Mouse (Mus musculus) ovary, adult 18-20 months (tissue): Measurements from ENCODE around the gene Phactr4.

Experiments used
- DNase-seq: peaks from one replicate; pipeline ENCODE4 v3.0.0; 2022; ENCODE audit warnings: low spot score, mixed read lengths

Phactr4 gene

GRCm38 (mm10) chr4:132369953-132370750, 52.1 kb downstream of the Phactr4 start:
- no peak for DNase-seq

- DNase-seq, result no peak
Measured at GRCm38 (mm10) chr4:132367480-132368201, 54.6 kb downstream of the Phactr4 start.

GRCm38 (mm10) chr4:132365450-132366060, 56.7 kb downstream of the Phactr4 start:
- no peak for DNase-seq

GRCm38 (mm10) chr4:132363487-132363886, 58.8 kb downstream of the Phactr4 start:
- no peak for DNase-seq

- DNase-seq, result no peak
Measured at GRCm38 (mm10) chr4:132359510-132359909, 62.8 kb downstream of the Phactr4 start.

- DNase-seq, result no peak
Measured at GRCm38 (mm10) chr4:132356170-132356569, 66.1 kb downstream of the Phactr4 start.

- no peak for DNase-seq
Measured at GRCm38 (mm10) chr4:132355403-132355802, 66.9 kb downstream of the Phactr4 start.

- no peak for DNase-seq
Measured at GRCm38 (mm10) chr4:132354571-132354970, 67.7 kb downstream of the Phactr4 start.

GRCm38 (mm10) chr4:132353481-132353885, 68.8 kb downstream of the Phactr4 start, which contains the start of gene Rcc1:
Gene Rcc1 (minus strand): TSS chr4:132353605.
- DNase-seq, result peak; percentile 86

- DNase-seq, result no peak
Measured at GRCm38 (mm10) chr4:132352739-132353138, 69.5 kb downstream of the Phactr4 start.

- no peak for DNase-seq
Measured at GRCm38 (mm10) chr4:132351401-132351800, 70.9 kb downstream of the Phactr4 start.

GRCm38 (mm10) chr4:132350854-132351253, 71.4 kb downstream of the Phactr4 start:
- no peak for DNase-seq

- no peak for DNase-seq
Measured at GRCm38 (mm10) chr4:132350123-132350740, 72.1 kb downstream of the Phactr4 start.

- no peak for DNase-seq
Measured at GRCm38 (mm10) chr4:132349495-132350122, 72.7 kb downstream of the Phactr4 start.

- DNase-seq, result no peak
Measured at GRCm38 (mm10) chr4:132346661-132347060, 75.6 kb downstream of the Phactr4 start.

GRCm38 (mm10) chr4:132346261-132346660, 76.0 kb downstream of the Phactr4 start:
- DNase-seq, result no peak

GRCm38 (mm10) chr4:132345843-132346212, 76.5 kb downstream of the Phactr4 start:
- no peak for DNase-seq

GRCm38 (mm10) chr4:132345135-132345842, 77.0 kb downstream of the Phactr4 start:
- peak; percentile 82 for DNase-seq

- no peak for DNase-seq
Measured at GRCm38 (mm10) chr4:132344403-132345134, 77.7 kb downstream of the Phactr4 start.

GRCm38 (mm10) chr4:132341451-132341850, 80.8 kb downstream of the Phactr4 start:
- no peak for DNase-seq
